Mouse (Mus musculus) T-cell, adult 2 months (primary cell): Measurements from ENCODE around the gene Sec16b.

Experiments used
- DNase-seq: peaks from one replicate; pipeline ENCODE4 v3.0.0; 2022; ENCODE audit warnings: low spot score

The Sec16b gene

GRCm38 (mm10) chr1:157506522-157506921 lies at the start of gene Sec16b:
TSS of gene Sec16b (plus strand) at chr1:157506728.
- no peak for DNase-seq

GRCm38 (mm10) chr1:157457789-157458188 lies 48.7 kb upstream of the Sec16b start:
- no peak for DNase-seq

GRCm38 (mm10) chr1:157458421-157459208 lies 47.9 kb upstream of the Sec16b start, which contains the start of gene Cryzl2:
TSS of gene Cryzl2 (plus strand) at chr1:157458577.
- peak; percentile 35 for DNase-seq

GRCm38 (mm10) chr1:157459904-157460303 lies 46.6 kb upstream of the Sec16b start:
- no peak for DNase-seq

- DNase-seq, result no peak
These were observed 45.3 kb upstream of the Sec16b start for GRCm38 (mm10) chr1:157461276-157461675.

- DNase-seq, result no peak
These were observed 44.2 kb upstream of the Sec16b start for GRCm38 (mm10) chr1:157462336-157462735.

- no peak for DNase-seq
These were observed 41.3 kb upstream of the Sec16b start for GRCm38 (mm10) chr1:157465194-157465593.

GRCm38 (mm10) chr1:157467866-157468265 lies 38.7 kb upstream of the Sec16b start:
- DNase-seq, result no peak

- no peak for DNase-seq
These were observed 35.7 kb upstream of the Sec16b start for GRCm38 (mm10) chr1:157470761-157471386.

GRCm38 (mm10) chr1:157472716-157473115 lies 33.8 kb upstream of the Sec16b start:
- DNase-seq, result no peak

- no peak for DNase-seq
These were observed 31.7 kb upstream of the Sec16b start for GRCm38 (mm10) chr1:157474865-157475264.

- DNase-seq, result no peak
These were observed 30.3 kb upstream of the Sec16b start for GRCm38 (mm10) chr1:157476231-157476630.

GRCm38 (mm10) chr1:157480090-157480489 lies 26.4 kb upstream of the Sec16b start:
- DNase-seq, result no peak

- no peak for DNase-seq
These were observed 25.6 kb upstream of the Sec16b start for GRCm38 (mm10) chr1:157480901-157481300.

GRCm38 (mm10) chr1:157481666-157482065 lies 24.9 kb upstream of the Sec16b start:
- no peak for DNase-seq

GRCm38 (mm10) chr1:157484161-157484560 lies 22.4 kb upstream of the Sec16b start:
- DNase-seq, result no peak

GRCm38 (mm10) chr1:157500657-157501056 lies 5.9 kb upstream of the Sec16b start:
- no peak for DNase-seq

- DNase-seq, result no peak
These were observed 5.1 kb upstream of the Sec16b start for GRCm38 (mm10) chr1:157501352-157501945.

- no peak for DNase-seq
These were observed 3.5 kb upstream of the Sec16b start for GRCm38 (mm10) chr1:157503071-157503470.

GRCm38 (mm10) chr1:157506995-157507595 lies 567 bp downstream of the Sec16b start:
- no peak for DNase-seq

- no peak for DNase-seq
These were observed 1.3 kb downstream of the Sec16b start for GRCm38 (mm10) chr1:157507814-157508213.

- DNase-seq, result no peak
These were observed 6.3 kb downstream of the Sec16b start for GRCm38 (mm10) chr1:157512690-157513448.
